Comparison of ENCODE assay signal across 8 mouse cellular contexts in genomic region chr13:35905879-35906481, GRCm38 (mm10). TPM values are rescaled to one million over a fixed set of nuclear protein-coding genes. Genes with fewer than 3 reads are reported as not detected.
DNase-seq lines count a peak whose midpoint lies in the region; ATAC-seq and TF ChIP-seq lines count a peak whose summit lies in the region.

Gene Rpp40 (minus strand): TSS chr13:35906359.

- TF ChIP-seq RAD21 in MEL (IDR thresholded peaks at IDR 0.05; ENCODE audit: low read depth, low read length), result no peak

- peak within 1 kb of the TSS; percentile 58 for H3K4me2 ChIP-seq in forebrain, postnatal 0 days (ENCODE audit: low read depth)
- peak within 1 kb of the TSS; percentile 62 for H3K4me2 ChIP-seq in lung, embryonic 15.5 days

- WGBS in cerebellum, adult 2 months, result under 1% methylated on average over 35 of the region's 35 CpGs
- 0% methylated on average over 35 of the region's 35 CpGs for WGBS in forebrain, postnatal 0 days
- under 1% methylated on average over 35 of the region's 35 CpGs for WGBS in lung, embryonic 15.5 days

- H3K9me3 ChIP-seq in MEL (replicated peaks; ENCODE audit: insufficient read depth, low read length), result no peaks in the 10 kb centered on the region
- H3K9me3 ChIP-seq in forebrain, postnatal 0 days (ENCODE audit: low read length), result no peaks in the 10 kb centered on the region
- H3K9me3 ChIP-seq in lung, embryonic 15.5 days, result no peaks in the 10 kb centered on the region

- peak in 1 of 2 experiments; percentile 72; a peak in 3 of 4 replicates for TF ChIP-seq POLR2A in MEL (IDR thresholded peaks at IDR 0.05; ENCODE audit: control insufficient read depth in 1 of 2, insufficient read depth in 1 of 2, low read depth in 1 of 2, low read length in 2 of 2, poor library complexity in 1 of 2)
- 0 out of 2 replicates have a peak, but pooled peaks have one; percentile 8 for TF ChIP-seq POLR2A in cerebellum, adult 2 months (IDR thresholded peaks at IDR 0.05; ENCODE audit: borderline replicate concordance, insufficient read depth, low read length)

- TF ChIP-seq EP300 in MEL (IDR thresholded peaks at IDR 0.05; ENCODE audit: low read depth in 1 of 2, low read length in 2 of 2), result no peak

- no peaks in the 10 kb centered on the region for H3K27me3 ChIP-seq in MEL (ENCODE audit: control insufficient read depth in 1 of 2, insufficient read depth in 2 of 2, low read length in 2 of 2)
- no peaks in the 10 kb centered on the region for H3K27me3 ChIP-seq in cerebellum, adult 2 months (ENCODE audit: control insufficient read depth, insufficient read depth, low read length)
- H3K27me3 ChIP-seq in forebrain, postnatal 0 days (ENCODE audit: insufficient read depth, low read length), result no peaks in the 10 kb centered on the region; the same call in 1 of the 2 replicates
- no peaks in the 10 kb centered on the region for H3K27me3 ChIP-seq in lung, embryonic 15.5 days

- peak within 1 kb of the TSS; percentile 69 for H3K9ac ChIP-seq in MEL (ENCODE audit: control insufficient read depth, low read depth, low read length, poor library complexity, severe bottlenecking)
- peak within 1 kb of the TSS; percentile 36 for H3K9ac ChIP-seq in forebrain, postnatal 0 days
- H3K9ac ChIP-seq in lung, embryonic 15.5 days, result peak within 1 kb of the TSS; percentile 52

- H3K27ac ChIP-seq in MEL (ENCODE audit: control insufficient read depth, low read depth, low read length), result peak within 1 kb of the TSS; percentile 56
- H3K27ac ChIP-seq in cerebellum, adult 2 months (ENCODE audit: insufficient read depth, low read length), result no peak within 1 kb of the TSS
- no peak within 1 kb of the TSS for H3K27ac ChIP-seq in forebrain, postnatal 0 days (ENCODE audit: low read depth, low read length)
- no peak within 1 kb of the TSS for H3K27ac ChIP-seq in lung, embryonic 15.5 days

- H3K4me1 ChIP-seq in MEL (ENCODE audit: control insufficient read depth in 1 of 2, insufficient read depth in 2 of 2, low read length in 2 of 2), result peaks cover 2 to 8% of the 10 kb centered on the region in 2 experiments
- no peaks in the 10 kb centered on the region for H3K4me1 ChIP-seq in cerebellum, adult 2 months (ENCODE audit: control insufficient read depth, insufficient read depth, low read length)
- no peaks in the 10 kb centered on the region for H3K4me1 ChIP-seq in forebrain, postnatal 0 days (ENCODE audit: insufficient read depth)
- H3K4me1 ChIP-seq in lung, embryonic 15.5 days, result no peaks in the 10 kb centered on the region

- peak; percentile 100 for ATAC-seq in forebrain, postnatal 0 days
- ATAC-seq in lung, embryonic 15.5 days (ENCODE audit: borderline replicate concordance, extremely low read depth, low FRiP score, low TSS enrichment), result peak; percentile 100

- peak; percentile 98 for DNase-seq in MEL (ENCODE audit: low read depth, low spot score)
- DNase-seq in cerebellum, adult 2 months, result peak; percentile 92
- DNase-seq in forebrain, postnatal 0 days, result peak; percentile 95
- peak; percentile 88 for DNase-seq in heart, postnatal 4 days
- DNase-seq in layer of hippocampus, adult 8-10 months (ENCODE audit: low spot score in 2 of 2), result peak; percentile 90 to 93
- peak; percentile 85 for DNase-seq in ovary, adult 18-20 months (ENCODE audit: low spot score)
- peak; percentile 93 for DNase-seq in thymus, postnatal 0 days (ENCODE audit: low spot score)

- no peaks in the 10 kb centered on the region; the same call in 1 of the 2 replicates for H3K79me2 ChIP-seq in MEL (ENCODE audit: control insufficient read depth, insufficient read depth, low read length, poor library complexity)

- TF ChIP-seq CTCF in MEL (IDR thresholded peaks at IDR 0.05 in 2 of 3, conservative IDR thresholded peaks at IDR 0.05 in 1 of 3; ENCODE audit: control insufficient read depth in 1 of 3, insufficient read depth in 1 of 3, low read depth in 2 of 3, low read length in 3 of 3, poor library complexity in 1 of 3, severe bottlenecking in 1 of 3), result no peak
- TF ChIP-seq CTCF in cerebellum, adult 2 months (IDR thresholded peaks at IDR 0.05; ENCODE audit: borderline replicate concordance, insufficient read depth, low read depth, low read length), result no peak
- TF ChIP-seq CTCF in forebrain, postnatal 0 days (IDR thresholded peaks at IDR 0.05; ENCODE audit: low read depth), result 0 out of 2 replicates have a peak, but pooled peaks have one; percentile 7

- H3K4me3 ChIP-seq in MEL (ENCODE audit: control insufficient read depth in 1 of 2, insufficient read depth in 1 of 2, low read depth in 2 of 2, low read length in 2 of 2), result peak within 1 kb of the TSS; percentile 89 to 91
- H3K4me3 ChIP-seq in cerebellum, adult 2 months (replicated peaks; ENCODE audit: insufficient read depth, low read depth, low read length), result peak within 1 kb of the TSS; percentile 99
- H3K4me3 ChIP-seq in forebrain, postnatal 0 days (ENCODE audit: low read depth, low read length), result peak within 1 kb of the TSS; percentile 52
- H3K4me3 ChIP-seq in lung, embryonic 15.5 days, result peak within 1 kb of the TSS; percentile 76

- peaks cover 0 to 3% of the 10 kb centered on the region in 2 experiments; a peak in 1 of 4 replicates for H3K36me3 ChIP-seq in MEL (ENCODE audit: control insufficient read depth in 1 of 2, insufficient read depth in 2 of 2, low read length in 2 of 2)
- no peaks in the 10 kb centered on the region for H3K36me3 ChIP-seq in forebrain, postnatal 0 days (ENCODE audit: insufficient read depth)
- no peaks in the 10 kb centered on the region for H3K36me3 ChIP-seq in lung, embryonic 15.5 days

TF ChIP-seq in MEL, 35 proteins besides CTCF, POLR2A, EP300 and RAD21:
- no peak for TF ChIP-seq CHD1 (IDR thresholded peaks at IDR 0.05; ENCODE audit: low read depth, low read length)
- TF ChIP-seq TBP (IDR thresholded peaks at IDR 0.05; ENCODE audit: low read depth, low read length), result peak; percentile 65
- TF ChIP-seq NELFE (IDR thresholded peaks at IDR 0.05; ENCODE audit: low read depth, low read length), result peak; percentile 57
- TF ChIP-seq ZNF384 (IDR thresholded peaks at IDR 0.05; ENCODE audit: low read depth, low read length), result peak; percentile 51; the same call in 1 of the 2 replicates
- TF ChIP-seq MYB (IDR thresholded peaks at IDR 0.05; ENCODE audit: low read depth, low read length), result no peak
- no peak for TF ChIP-seq ZC3H11A (IDR thresholded peaks at IDR 0.05; ENCODE audit: low read depth, low read length)
- no peak for TF ChIP-seq USF2 (IDR thresholded peaks at IDR 0.05; ENCODE audit: borderline replicate concordance in 1 of 2, insufficient read depth in 1 of 2, low read depth in 1 of 2, low read length in 2 of 2)
- TF ChIP-seq HCFC1 (IDR thresholded peaks at IDR 0.05; ENCODE audit: low read depth, low read length), result peak; percentile 97
- TF ChIP-seq UBTF (IDR thresholded peaks at IDR 0.05; ENCODE audit: borderline replicate concordance, insufficient read depth, low read depth, low read length), result no peak
- peak; percentile 97 for TF ChIP-seq MXI1 (IDR thresholded peaks at IDR 0.05; ENCODE audit: low read depth, low read length)
- TF ChIP-seq POLR2AphosphoS2 (IDR thresholded peaks at IDR 0.05; ENCODE audit: low read length), result 0 out of 2 replicates have a peak, but pooled peaks have one; percentile 33
- TF ChIP-seq TCF12 (IDR thresholded peaks at IDR 0.05; ENCODE audit: low read depth, low read length), result no peak
- no peak for TF ChIP-seq MAZ (IDR thresholded peaks at IDR 0.05; ENCODE audit: low read depth, low read length)
- TF ChIP-seq JUND (IDR thresholded peaks at IDR 0.05; ENCODE audit: low read depth, low read length), result no peak
- peak; percentile 85 for TF ChIP-seq MAX (IDR thresholded peaks at IDR 0.05; ENCODE audit: low read length)
- TF ChIP-seq ZMIZ1 (IDR thresholded peaks at IDR 0.05; ENCODE audit: low read depth, low read length), result no peak
- TF ChIP-seq CHD2 (IDR thresholded peaks at IDR 0.05; ENCODE audit: low read length), result no peak
- TF ChIP-seq SIN3A (IDR thresholded peaks at IDR 0.05; ENCODE audit: low read length), result peak; percentile 98
- no peak for TF ChIP-seq GATA1 (IDR thresholded peaks at IDR 0.05; ENCODE audit: low read depth, low read length)
- peak; percentile 80 for TF ChIP-seq ELF1 (IDR thresholded peaks at IDR 0.05; ENCODE audit: low read depth, low read length)
- TF ChIP-seq MYC (IDR thresholded peaks at IDR 0.05; ENCODE audit: low read depth, low read length), result peak; percentile 85
- no peak for TF ChIP-seq ETS1 (IDR thresholded peaks at IDR 0.05; ENCODE audit: low read depth, low read length)
- TF ChIP-seq RCOR1 (IDR thresholded peaks at IDR 0.05; ENCODE audit: low read depth, low read length), result no peak
- TF ChIP-seq NRF1 (IDR thresholded peaks at IDR 0.05; ENCODE audit: insufficient read depth, low read depth, low read length, poor library complexity, severe bottlenecking), result peak; percentile 46; the same call in 1 of the 2 replicates
- no peak for TF ChIP-seq POLR2AphosphoS5 (IDR thresholded peaks at IDR 0.05; ENCODE audit: borderline replicate concordance, low read depth, low read length)
- no peak for TF ChIP-seq USF1 (IDR thresholded peaks at IDR 0.05; ENCODE audit: low read depth, low read length)
- TF ChIP-seq KAT2A (conservative IDR thresholded peaks at IDR 0.05; ENCODE audit: low read depth, low read length), result peak; percentile 86

RNA-seq across cellular contexts. Expression of gene Rpp40, which starts in this region (rescaled TPM):
- 28.3 and 31.6 TPM in 2 replicates for total RNA-seq in MEL (2012; rRNA removed)
- polyA plus RNA-seq in MEL (2012; ENCODE audit: insufficient read depth in 1 of 2, insufficient read length in 2 of 2, low read depth in 1 of 2, low replicate concordance in 2 of 2, missing spikeins in 1 of 2), result 10 to 100 TPM in 1 of 2 experiments, not detected in 1; 22.8 TPM
- polyA plus RNA-seq in cerebellum, adult 2 months (2012; rRNA removed), result 3.2 and 3.5 TPM in 2 replicates
- 2.8 TPM in 2 replicates for total RNA-seq in forebrain, postnatal 0 days (2014; rRNA removed)
- 8.6 and 9.3 TPM in 2 replicates for polyA plus RNA-seq in forebrain, postnatal 0 days (2015; fragmentation: Nextera tagmentation; extraction: Ambion mirVana)
- total RNA-seq in heart, postnatal 4 days (2021), result 10 to 100 TPM in 1 of 2 experiments, 1 to 10 TPM in 1; 4.3 to 11.1 TPM
- total RNA-seq in layer of hippocampus, adult 8-10 months (2022), result 1 to 10 TPM; 5.5 to 9.1 (median 7.6) TPM
- 14.7 and 15.3 TPM in 2 replicates for polyA plus RNA-seq in lung, embryonic 15.5 days (2015; fragmentation: Nextera tagmentation; extraction: Ambion mirVana)
- polyA plus RNA-seq in thymus, postnatal 0 days (2015; fragmentation: Nextera tagmentation; extraction: Ambion mirVana), result 17.9 and 18.5 TPM in 2 replicates
